In genomic region chrX:7765281-7765670, GRCm38 (mm10) we compare ENCODE assay signal across 8 mouse cellular contexts. TPM values are rescaled to one million over a fixed set of nuclear protein-coding genes. Genes with fewer than 3 reads are reported as not detected.
DNase-seq lines count a peak whose midpoint lies in the region; ATAC-seq and TF ChIP-seq lines count a peak whose summit lies in the region.

No protein-coding gene starts in this region.

- H3K36me3 ChIP-seq in hindbrain, embryonic 10.5 days: peaks cover 44% of the 10 kb centered on the region

- no peak for DNase-seq in gastrocnemius, adult 2 months
- DNase-seq in gastrocnemius, postnatal 36 days: no peak
- DNase-seq in Muller cell, postnatal 12 days (ENCODE audit: inconsistent ontology term): peak; percentile 25
- no peak for DNase-seq in hindbrain, embryonic 10.5 days (ENCODE audit: low spot score)
- peak; percentile 24 for DNase-seq in lung, postnatal 10 days
- DNase-seq in right cerebral cortex, adult 2 months (ENCODE audit: low spot score in 2 of 2): no peak
- DNase-seq in thymus, postnatal 10 days (ENCODE audit: low spot score in 2 of 2): no peak

- WGBS in hindbrain, embryonic 10.5 days: 19% methylated on average over 13 of the region's 13 CpGs

- no peaks in the 10 kb centered on the region for H3K27me3 ChIP-seq in hindbrain, embryonic 10.5 days (ENCODE audit: insufficient read depth, poor library complexity, severe bottlenecking)

- no peak for TF ChIP-seq CTCF in gastrocnemius, adult 2 months (IDR thresholded peaks at IDR 0.05)

- H3K27ac ChIP-seq in gastrocnemius, adult 2 months: peak overlapping the region; percentile 79
- peak overlapping the region; percentile 45 for H3K27ac ChIP-seq in hindbrain, embryonic 10.5 days

- peaks cover 16% of the 10 kb centered on the region for H3K9me3 ChIP-seq in hindbrain, embryonic 10.5 days

- intact Hi-C loops in gastrocnemius, adult 2 months (cut with DNase I): no loop called here
- intact Hi-C loops in gastrocnemius, postnatal 36 days (cut with DNase I): no loop called here

- peaks cover 23% of the 10 kb centered on the region for H3K4me1 ChIP-seq in hindbrain, embryonic 10.5 days (replicated peaks)

- no peak for ATAC-seq in inflammation-experienced regulatory T-cells, adult 6 months

- peak overlapping the region; percentile 88 for H3K4me3 ChIP-seq in gastrocnemius, adult 2 months
- H3K4me3 ChIP-seq in hindbrain, embryonic 10.5 days: peak overlapping the region; percentile 72

RNA-seq across cellular contexts. Expression of gene Tfe3, which starts 2.9 kb away (rescaled TPM):
- total RNA-seq in gastrocnemius, adult 2 months (2021): 10 to 100 TPM; 10.9 to 11.1 TPM
- total RNA-seq in gastrocnemius, postnatal 36 days (2021): 1 to 10 TPM; 8.0 to 8.1 TPM
- 31.7 and 36.5 TPM in 2 replicates for polyA plus RNA-seq in hindbrain, embryonic 10.5 days (2016; fragmentation: Nextera tagmentation; extraction: Ambion mirVana)
- polyA plus RNA-seq in inflammation-experienced regulatory T-cells, adult 6 months (2017; shearing (Covaris generic)): 10 to 100 TPM; 12.6 to 15.0 (median 12.9) TPM

RNA-seq across cellular contexts. Expression of gene Ccdc120, which starts 14.6 kb away (rescaled TPM):
- under 1 TPM; 0.28 to 0.75 TPM for total RNA-seq in gastrocnemius, adult 2 months (2021)
- total RNA-seq in gastrocnemius, postnatal 36 days (2021): 1 to 10 TPM in 1 of 2 experiments, under 1 TPM in 1; 0.81 to 1.2 TPM
- 18.7 and 22.9 TPM in 2 replicates for polyA plus RNA-seq in hindbrain, embryonic 10.5 days (2016; fragmentation: Nextera tagmentation; extraction: Ambion mirVana)
- polyA plus RNA-seq in inflammation-experienced regulatory T-cells, adult 6 months (2017; shearing (Covaris generic)): under 1 TPM in 1 of 3 experiments, not detected in 2; 0.59 TPM

RNA-seq across cellular contexts. Expression of gene Gripap1, which starts 24.3 kb away (rescaled TPM):
- total RNA-seq in gastrocnemius, adult 2 months (2021): 10 to 100 TPM; 16.7 to 22.8 TPM
- 10 to 100 TPM; 17.3 to 19.2 TPM for total RNA-seq in gastrocnemius, postnatal 36 days (2021)
- 45.3 and 47.8 TPM in 2 replicates for polyA plus RNA-seq in hindbrain, embryonic 10.5 days (2016; fragmentation: Nextera tagmentation; extraction: Ambion mirVana)
- polyA plus RNA-seq in inflammation-experienced regulatory T-cells, adult 6 months (2017; shearing (Covaris generic)): 10 to 100 TPM; 46.3 to 91.0 (median 68.7) TPM

RNA-seq across cellular contexts. Expression of gene Praf2, which starts 37.0 kb away (rescaled TPM):
- 1 to 10 TPM; 3.3 to 6.7 TPM for total RNA-seq in gastrocnemius, adult 2 months (2021)
- 1 to 10 TPM; 3.8 to 4.9 TPM for total RNA-seq in gastrocnemius, postnatal 36 days (2021)
- polyA plus RNA-seq in hindbrain, embryonic 10.5 days (2016; fragmentation: Nextera tagmentation; extraction: Ambion mirVana): 78.2 and 101 TPM in 2 replicates
- 10 to 100 TPM; 33.2 to 42.0 (median 41.3) TPM for polyA plus RNA-seq in inflammation-experienced regulatory T-cells, adult 6 months (2017; shearing (Covaris generic))

RNA-seq across cellular contexts. Expression of gene Gm45208, which starts 43.2 kb away (rescaled TPM):
- not detected for total RNA-seq in gastrocnemius, adult 2 months (2021)
- not detected for total RNA-seq in gastrocnemius, postnatal 36 days (2021)
- polyA plus RNA-seq in hindbrain, embryonic 10.5 days (2016; fragmentation: Nextera tagmentation; extraction: Ambion mirVana): not detected in 2 replicates
- polyA plus RNA-seq in inflammation-experienced regulatory T-cells, adult 6 months (2017; shearing (Covaris generic)): not detected

Comparison
In these comparisons a context has a peak if more than half of its experiments do, and no peak if none do; other contexts are left out.
1. DNase-seq: peak in Muller cell, postnatal 12 days (single experiment) and lung, postnatal 10 days (single experiment); none in gastrocnemius, adult 2 months (single experiment), gastrocnemius, postnatal 36 days (0 of 2), hindbrain, embryonic 10.5 days (single experiment), right cerebral cortex, adult 2 months (0 of 2) and thymus, postnatal 10 days (0 of 2).